Mouse (Mus musculus) brown adipose tissue, adult 24 weeks (tissue): ENCODE results near the gene Naf1. TPM values are rescaled to one million over a fixed set of nuclear protein-coding genes. Genes with fewer than 3 reads are reported as not detected.

Experiments used
- H3K27ac ChIP-seq: fragments of 200-500 bp; replicated peaks from 2 replicates; pipeline ENCODE4 v1.5.1; 2012; ENCODE audit warnings: low read depth, mild to moderate bottlenecking, low read length
- H3K4me1 ChIP-seq: fragments of 200-500 bp; 2 replicates; pipeline ENCODE4 v1.6.1; 2012; ENCODE audit warnings: low read length, mixed read lengths; ENCODE audit not compliant: control insufficient read depth, insufficient read depth, insufficient read length
- H3K4me3 ChIP-seq: fragments of 200-500 bp; 2 replicates; pipeline ENCODE4 v1.5.1; 2012; ENCODE audit warnings: low read depth, mild to moderate bottlenecking, low read length, moderate library complexity; ENCODE audit not compliant: insufficient read depth
- polyA plus RNA-seq: library from polyadenylated mRNA; stranded (reverse); fragments of >200 nt; gene quantifications from 2 replicates; pipeline ENCODE4 v1.2.4, GENCODE M21; 2012; ENCODE audit not compliant: missing spikeins, insufficient read depth, insufficient read length

Gene Naf1
- polyA plus RNA-seq, 1 experiment, result 5.9 TPM

DNA sequence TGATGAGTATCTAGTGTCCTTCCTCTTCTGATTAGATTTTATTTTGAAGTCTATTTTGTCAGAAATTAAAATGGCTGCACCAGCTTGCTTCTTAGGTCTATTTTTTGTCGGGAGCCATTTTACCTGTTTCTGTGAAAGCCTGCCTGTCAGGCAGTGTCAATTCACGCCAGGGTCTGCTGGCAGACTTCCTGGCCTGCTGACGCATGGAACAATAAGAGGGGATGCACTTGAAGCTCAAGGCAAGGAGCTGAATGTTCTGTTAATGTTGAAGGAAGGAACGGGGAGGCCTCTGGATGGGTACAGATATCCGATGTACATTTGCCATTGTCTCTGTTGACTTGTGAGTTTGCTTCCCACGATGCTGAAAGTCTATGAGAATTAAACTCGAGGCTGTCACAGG lies 56.0 kb downstream of the Naf1 start:
- no peak overlapping the region for H3K27ac ChIP-seq

GRCm38 (mm10) chr8:66917695-66918467 lies 57.9 kb downstream of the Naf1 start:
- no peaks in the 10 kb centered on the region for H3K4me1 ChIP-seq
- H3K4me3 ChIP-seq, result no peak overlapping the region
- no peak overlapping the region for H3K27ac ChIP-seq

More for the DNA sequence above, 56.0 kb downstream of the Naf1 start:
- no peak overlapping the region for H3K4me3 ChIP-seq
- H3K4me1 ChIP-seq, result no peaks in the 10 kb centered on the region

DNA sequence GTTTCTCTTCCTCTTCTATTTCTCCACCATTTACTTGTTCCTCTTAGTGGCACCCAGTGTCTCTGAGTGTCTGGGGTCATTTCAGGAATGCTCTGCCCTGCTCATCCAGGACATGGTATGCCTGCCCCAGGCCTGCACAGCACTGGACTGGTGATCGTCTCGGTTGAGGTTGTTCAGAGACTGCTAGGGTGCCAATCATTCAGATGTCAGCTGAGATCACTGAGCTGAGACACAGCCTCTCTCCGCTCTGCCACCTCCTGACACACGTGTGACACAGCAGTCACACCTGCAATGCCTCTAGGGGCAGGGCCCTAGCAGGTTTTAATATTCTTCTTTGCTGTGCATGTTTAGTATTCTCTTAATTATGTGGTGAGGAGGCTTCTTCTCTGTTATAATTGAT lies 58.5 kb downstream of the Naf1 start:
- no peaks in the 10 kb centered on the region for H3K4me1 ChIP-seq
- H3K4me3 ChIP-seq, result no peak overlapping the region
- H3K27ac ChIP-seq, result no peak overlapping the region

DNA sequence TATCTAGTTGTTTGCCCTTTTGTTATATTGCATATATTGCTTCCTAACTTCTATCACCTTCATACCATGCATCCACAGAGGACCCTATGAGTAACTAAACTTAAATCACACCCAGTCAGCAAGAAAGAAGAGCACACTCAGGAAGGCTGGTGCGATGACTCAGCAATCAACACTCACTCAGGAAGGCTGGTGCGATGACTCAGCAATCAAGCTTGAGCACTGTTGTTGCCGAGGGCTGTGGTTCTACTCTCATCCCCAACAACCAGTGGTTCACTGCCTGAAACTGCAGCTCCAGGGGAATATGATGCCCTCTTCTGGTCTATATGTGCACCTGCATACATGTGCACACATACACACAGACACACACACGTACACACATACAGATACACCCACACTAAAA lies 73.7 kb downstream of the Naf1 start:
- H3K4me3 ChIP-seq, result no peak overlapping the region
- no peaks in the 10 kb centered on the region for H3K4me1 ChIP-seq
- no peak overlapping the region for H3K27ac ChIP-seq

- no peak overlapping the region for H3K27ac ChIP-seq
- H3K4me3 ChIP-seq, result no peak overlapping the region
- no peaks in the 10 kb centered on the region for H3K4me1 ChIP-seq
Measured at GRCm38 (mm10) chr8:66936236-66936635, 76.2 kb downstream of the Naf1 start.

Other genes starting within 250 kb of the Naf1 start
- gene Npy5r, start 172.1 kb upstream of the Naf1 start, polyA plus RNA-seq, result not detected in 2 replicates
- 1.0 TPM in 1 of 2 replicates, not detected in the other for gene Npy1r, start 163.0 kb upstream of the Naf1 start, polyA plus RNA-seq